Mouse (Mus musculus): Measurements from ENCODE around the gene Ms4a6c.
"Not testable (repeated sequence)": the region's sequence is repeated elsewhere in the genome, so short reads cannot be mapped to it uniquely, and the experiment has no call there.

Ms4a6c gene

GRCm38 (mm10) chr19:11501326-11501725, 32.2 kb downstream of the Ms4a6c start:
- DNase-seq (ENCODE audit: low spot score in 2 of 2): no peak

- DNase-seq (ENCODE audit: low spot score in 2 of 2): no peak
These were observed 35.7 kb downstream of the Ms4a6c start for GRCm38 (mm10) chr19:11504857-11505256.

DNA sequence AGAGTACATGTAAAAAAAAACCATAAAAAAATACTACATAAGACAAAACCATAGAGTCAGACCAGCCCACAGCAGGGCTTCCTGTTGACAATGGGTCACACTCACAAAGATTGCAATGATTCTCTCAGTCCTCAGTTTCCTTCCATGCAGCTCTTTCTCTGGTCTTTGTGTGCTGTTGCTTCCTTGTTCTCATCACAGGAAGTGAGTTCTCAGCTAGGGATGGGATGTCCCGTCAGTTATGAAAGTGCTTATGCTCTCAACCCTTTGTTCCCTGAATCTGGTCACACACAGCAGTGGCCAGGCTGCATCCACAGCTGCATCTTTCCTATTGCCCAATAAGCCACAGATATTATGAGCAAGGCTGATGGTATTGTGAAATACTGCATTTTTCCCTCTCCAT, 44.3 kb downstream of the Ms4a6c start:
- DNase-seq (ENCODE audit: low spot score in 2 of 2): no peak

DNA sequence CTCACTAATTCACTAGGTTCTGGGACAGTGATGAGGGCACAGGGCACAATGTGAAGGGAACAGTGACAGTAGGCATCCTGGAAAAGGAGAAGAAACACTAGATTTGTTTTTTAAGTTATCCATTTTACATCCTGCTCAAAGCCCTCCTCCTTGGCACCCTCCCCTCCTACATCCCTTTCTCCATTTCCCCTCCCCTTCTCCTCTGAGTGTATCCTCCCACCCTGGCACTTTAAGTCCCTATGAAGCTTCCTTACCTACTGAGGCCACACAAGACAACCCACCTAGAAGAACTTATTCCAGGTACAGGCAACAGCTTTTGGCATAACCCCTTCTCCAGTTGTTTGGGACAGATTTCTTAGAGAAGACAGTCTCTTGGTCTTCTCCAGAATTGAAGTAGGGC, 47.1 kb downstream of the Ms4a6c start, which contains the start of gene Ms4a6b:
Gene Ms4a6b, plus strand, starts transcription at position 267 of the 400 bp plus-strand sequence.
- no peak for DNase-seq (ENCODE audit: low spot score in 2 of 2)

DNA sequence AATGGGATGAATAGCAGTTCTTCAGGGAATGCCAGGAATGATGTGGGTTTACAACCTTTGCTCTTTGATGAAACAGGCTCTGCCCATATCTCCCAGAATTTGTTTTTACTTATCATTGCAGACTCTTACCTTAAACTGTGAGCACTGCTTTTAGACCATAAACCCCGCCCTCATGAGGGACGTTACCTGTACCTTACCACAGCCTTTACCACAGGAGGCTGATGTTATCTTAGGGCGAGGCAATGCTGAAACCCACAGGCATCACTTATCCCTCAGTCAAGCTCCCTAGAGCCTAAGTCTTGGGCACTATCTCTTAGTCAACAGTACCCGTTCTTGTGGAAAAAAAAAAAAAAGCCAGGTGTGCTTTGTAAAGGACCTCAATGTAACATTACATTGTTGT, 47.7 kb downstream of the Ms4a6c start:
- peak; percentile 10 to 41 for DNase-seq (ENCODE audit: low spot score in 2 of 2)

DNA sequence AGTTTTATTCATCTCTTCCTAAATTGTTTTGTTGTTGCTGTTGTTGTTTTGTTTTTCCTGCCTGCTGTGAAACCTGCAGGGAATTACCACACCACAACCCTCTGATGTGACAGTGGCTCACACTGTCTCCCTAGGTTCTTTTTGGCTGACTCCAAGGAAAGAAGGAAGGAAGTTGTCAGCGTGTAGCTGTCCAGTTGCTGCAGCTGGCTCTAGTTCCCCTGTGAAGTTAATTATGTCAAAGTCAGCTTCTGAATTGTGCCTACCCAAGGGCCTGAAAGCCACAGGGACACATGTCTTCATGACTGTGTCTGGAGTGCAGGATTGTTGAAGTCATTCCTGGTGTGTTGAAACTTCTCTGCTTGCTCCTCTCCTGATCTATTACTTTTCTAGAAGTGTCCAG, 48.2 kb downstream of the Ms4a6c start:
- DNase-seq (ENCODE audit: low spot score in 2 of 2): not testable (repeated sequence)

DNA sequence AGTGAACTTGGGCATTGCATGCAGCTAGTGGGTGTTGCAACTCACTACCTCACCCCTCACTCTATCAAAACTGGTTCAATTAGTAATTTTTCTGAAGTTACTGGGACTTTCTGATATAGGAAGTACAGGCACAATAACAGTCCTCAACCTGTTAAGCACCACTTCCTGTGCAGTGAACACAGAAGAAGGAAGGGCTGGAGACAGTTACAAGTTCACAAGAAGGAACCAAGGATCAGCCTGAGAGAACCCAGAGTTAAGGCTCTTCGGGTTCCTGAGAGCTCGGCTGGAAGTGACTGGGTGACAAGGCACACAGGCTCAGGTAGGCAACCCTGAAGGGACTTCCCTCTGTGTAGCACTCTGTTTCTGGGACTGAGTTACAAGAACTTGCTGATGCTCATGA, 49.2 kb downstream of the Ms4a6c start:
- DNase-seq (ENCODE audit: low spot score in 2 of 2): peak in 1 of 2 experiments; percentile 21

GRCm38 (mm10) chr19:11520146-11520545, 51.0 kb downstream of the Ms4a6c start:
- DNase-seq (ENCODE audit: low spot score in 2 of 2): no peak

Data from natural killer cell, adult 2 months (primary cell).